Mouse (Mus musculus) midbrain, embryonic 12.5 days (tissue): Measurements from ENCODE around the gene C2cd4c. TPM values are rescaled to one million over a fixed set of nuclear protein-coding genes. Genes with fewer than 3 reads are reported as not detected.

Source experiments
- ATAC-seq: fragments of 200-750 bp; cut with Nextera tagmentation; 2 replicates; pipeline ENCODE4 v1.8.0; 2017; ENCODE audit warnings: low read depth, moderate TSS enrichment, moderate library complexity; ENCODE audit not compliant: low FRiP score
- H3K27ac ChIP-seq: fragments of 300-500 bp; sonication (generic); replicated peaks from 2 replicates; pipeline ENCODE4 v1.5.1; 2016; ENCODE audit warnings: mild to moderate bottlenecking
- H3K27me3 ChIP-seq: fragments of 300-500 bp; sonication (generic); 2 replicates; pipeline ENCODE4 v1.6.1; 2016; ENCODE audit warnings: mild to moderate bottlenecking
- H3K36me3 ChIP-seq: fragments of 300-500 bp; sonication (generic); 2 replicates; pipeline ENCODE4 v1.6.1; 2016
- H3K4me1 ChIP-seq: fragments of 300-500 bp; sonication (generic); 2 replicates; pipeline ENCODE4 v1.6.1; 2016
- H3K4me2 ChIP-seq: fragments of 300-500 bp; sonication (generic); replicated peaks from 2 replicates; pipeline ENCODE4 v1.6.1; 2016; ENCODE audit warnings: mild to moderate bottlenecking, moderate library complexity
- H3K4me3 ChIP-seq: fragments of 300-500 bp; sonication (generic); 2 replicates; pipeline ENCODE4 v1.5.1; 2016; ENCODE audit warnings: mild to moderate bottlenecking
- H3K9ac ChIP-seq: fragments of 300-500 bp; sonication (generic); replicated peaks from 2 replicates; pipeline ENCODE4 v1.6.1; 2016; ENCODE audit warnings: mild to moderate bottlenecking, moderate library complexity
- H3K9me3 ChIP-seq: fragments of 300-500 bp; sonication (generic); 2 replicates; pipeline ENCODE4 v1.6.1; 2016; ENCODE audit warnings: mild to moderate bottlenecking
- WGBS: fragments of 180-500 bp; shearing (Covaris S2); methylation state at CpG from one replicate; pipeline ENCODE4 v1.1.7; 2016; 5-methylcytosine and 5-hydroxymethylcytosine counted together
- polyA plus RNA-seq: library from polyadenylated mRNA; unstranded; fragments of >200 nt; fragmentation: Nextera tagmentation; extraction: Ambion mirVana; gene quantifications from 2 replicates; pipeline ENCODE4 v1.2.1, GENCODE M21; 2016

C2cd4c gene
- polyA plus RNA-seq, 1 experiment from 2014 or later: 0.04 TPM

DNA sequence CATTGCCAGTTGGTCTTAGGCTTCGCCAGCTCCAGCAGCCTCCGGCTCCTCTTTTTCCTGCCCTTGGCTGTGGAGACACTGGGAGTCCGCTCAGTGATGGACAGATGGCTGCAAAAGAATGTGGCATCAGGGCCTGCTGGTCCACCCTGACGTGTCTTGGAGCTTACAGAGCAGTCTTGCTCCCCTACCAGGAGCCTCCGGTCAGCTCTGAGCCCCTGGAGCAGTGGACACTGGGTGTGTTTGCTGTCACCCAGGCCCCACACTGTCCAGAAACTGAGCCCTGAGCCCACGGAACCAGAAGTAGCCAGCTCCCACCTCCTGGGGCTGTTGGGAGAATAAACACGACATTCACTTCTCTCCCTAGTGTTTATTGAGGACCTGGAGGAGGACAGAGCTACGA, 27.6 kb downstream of the C2cd4c start:
- ATAC-seq: no peak
- H3K9me3 ChIP-seq: no peaks in the 10 kb centered on the region
- no peaks in the 10 kb centered on the region for H3K36me3 ChIP-seq
- no peak overlapping the region for H3K4me2 ChIP-seq
- no peak overlapping the region for H3K4me3 ChIP-seq
- no peak overlapping the region for H3K27ac ChIP-seq
- H3K9ac ChIP-seq: no peak overlapping the region
- no peaks in the 10 kb centered on the region for H3K27me3 ChIP-seq
- 81% methylated on average over 8 of the region's 8 CpGs for WGBS
- H3K4me1 ChIP-seq: no peaks in the 10 kb centered on the region

DNA sequence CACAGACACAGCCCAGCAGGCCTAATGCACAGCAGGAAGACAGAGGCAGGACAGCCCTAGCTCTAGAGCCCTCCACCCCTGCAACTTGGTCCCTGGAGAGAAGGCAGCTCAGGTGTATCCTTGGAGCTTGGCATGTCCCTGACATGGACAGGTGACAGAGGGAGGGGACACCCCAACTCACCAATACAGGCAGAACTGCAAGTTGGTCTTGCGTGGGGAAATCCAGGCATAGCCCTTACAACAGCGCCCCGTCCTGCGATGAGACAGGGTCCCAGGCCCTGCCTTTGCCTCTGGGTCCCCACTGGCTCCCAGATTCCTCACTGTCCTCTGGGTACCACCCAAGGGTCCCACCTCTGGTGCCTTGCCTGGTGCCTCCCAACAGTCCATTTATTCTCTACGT, 28.1 kb downstream of the C2cd4c start:
- Histone ChIP-seq H3K36me3 (no peaks in the 10 kb centered on the region), H3K27ac (no peak overlapping the region), H3K9ac (no peak overlapping the region), H3K4me1 (no peaks in the 10 kb centered on the region), H3K4me2 (no peak overlapping the region), H3K27me3 (no peaks in the 10 kb centered on the region), H3K9me3 (no peaks in the 10 kb centered on the region), H3K4me3 (no peak overlapping the region)
- no peak for ATAC-seq
- 93% methylated on average over 5 of the region's 5 CpGs for WGBS

DNA sequence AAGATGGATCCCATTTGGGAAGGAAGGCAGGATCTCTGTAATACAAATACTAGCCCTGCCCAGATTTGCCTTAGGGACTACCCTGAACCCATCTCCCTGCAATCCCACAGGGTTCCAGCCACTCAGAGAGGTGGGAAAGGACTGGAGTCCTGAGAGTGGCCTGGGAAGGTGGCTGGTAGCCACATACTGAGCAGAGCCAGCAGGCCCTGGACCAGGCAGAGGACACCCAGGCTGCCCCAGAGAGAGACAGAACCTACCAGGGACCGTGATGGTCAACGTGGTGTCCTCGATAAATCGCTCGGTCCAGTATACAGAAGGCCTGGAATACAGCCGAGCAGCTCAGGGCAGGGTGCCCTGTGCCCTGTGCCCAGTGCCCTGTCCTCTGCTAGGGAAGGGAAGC, 28.7 kb downstream of the C2cd4c start:
- Histone ChIP-seq H3K4me1 (no peaks in the 10 kb centered on the region), H3K27ac (no peak overlapping the region), H3K4me2 (no peak overlapping the region), H3K27me3 (no peaks in the 10 kb centered on the region), H3K9me3 (no peaks in the 10 kb centered on the region), H3K9ac (no peak overlapping the region), H3K4me3 (no peak overlapping the region), H3K36me3 (no peaks in the 10 kb centered on the region)
- ATAC-seq: no peak
- WGBS: 90% methylated on average over 6 of the region's 6 CpGs

DNA sequence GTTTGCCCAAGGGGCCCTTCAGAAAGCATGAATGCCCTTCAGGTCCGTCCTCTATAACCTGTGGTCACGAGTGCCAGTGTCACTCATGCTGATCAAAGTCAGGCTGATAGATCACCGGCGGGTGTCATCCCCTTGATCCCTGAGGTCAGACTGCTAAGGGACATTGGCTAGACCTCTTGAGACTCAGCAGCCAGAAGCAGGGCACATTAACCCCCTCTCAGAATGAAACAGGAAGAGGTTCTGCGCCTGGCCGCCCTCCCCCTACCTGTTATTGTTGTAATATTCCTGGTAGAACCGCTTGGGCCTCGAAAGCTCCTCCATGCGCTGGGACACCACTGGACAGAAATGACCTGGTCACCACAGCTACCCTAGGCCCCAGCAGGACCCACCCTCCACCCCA, 29.4 kb downstream of the C2cd4c start:
- Histone ChIP-seq H3K4me3 (no peak overlapping the region), H3K4me2 (no peak overlapping the region), H3K9me3 (no peaks in the 10 kb centered on the region), H3K4me1 (no peaks in the 10 kb centered on the region), H3K27me3 (0 out of 2 replicates have a peak, but pooled peaks cover 6% of the 10 kb centered on the region), H3K36me3 (no peaks in the 10 kb centered on the region), H3K27ac (no peak overlapping the region), H3K9ac (no peak overlapping the region)
- 86% methylated on average over 9 of the region's 9 CpGs for WGBS
- ATAC-seq: no peak

DNA sequence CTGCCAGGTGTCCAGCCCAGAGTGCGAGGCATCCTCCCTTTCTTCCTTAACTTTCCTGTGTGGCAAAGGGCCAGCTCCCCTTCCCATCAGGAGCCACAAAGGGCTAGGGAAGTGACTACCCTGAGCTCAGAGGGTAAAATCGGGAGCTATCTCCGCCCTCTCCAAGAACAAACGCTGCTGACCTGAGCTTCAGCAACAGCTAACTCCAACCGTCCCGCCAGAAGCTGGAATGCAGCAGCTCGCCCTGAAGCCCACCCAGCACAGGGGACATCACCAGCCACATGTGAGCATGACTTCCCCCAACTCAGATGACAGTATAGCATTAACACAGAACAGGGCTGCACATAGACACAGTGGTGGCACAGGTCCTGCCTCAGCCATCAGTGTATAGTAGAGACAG, 29.8 kb downstream of the C2cd4c start:
- WGBS: 72% methylated on average over 7 of the region's 7 CpGs

DNA sequence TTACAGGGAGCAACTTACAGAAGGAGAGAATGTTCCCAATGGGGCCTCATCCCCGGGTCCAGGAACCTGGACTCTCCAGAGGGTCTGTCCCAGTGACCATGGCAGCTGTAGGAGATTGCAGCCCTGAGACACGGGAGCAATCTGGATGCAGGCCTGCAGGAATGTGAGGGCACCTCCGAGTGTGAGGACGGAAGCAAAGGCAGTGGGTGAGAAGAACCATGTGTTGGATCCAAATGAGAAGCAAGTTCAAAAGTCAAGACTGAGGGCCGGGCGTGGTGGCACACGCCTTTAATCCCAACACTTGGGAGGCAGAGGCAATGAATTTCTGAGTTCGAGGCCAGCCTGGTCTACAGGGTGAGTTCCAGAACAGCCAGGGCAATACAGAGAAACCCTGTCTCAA, 32.3 kb downstream of the C2cd4c start:
- Histone ChIP-seq H3K27ac (no peak overlapping the region), H3K4me3 (no peak overlapping the region), H3K4me2 (no peak overlapping the region), H3K4me1 (no peaks in the 10 kb centered on the region), H3K36me3 (no peaks in the 10 kb centered on the region), H3K9ac (no peak overlapping the region), H3K27me3 (peaks cover 14% of the 10 kb centered on the region; the same call in 1 of the 2 replicates), H3K9me3 (no peaks in the 10 kb centered on the region)
- ATAC-seq: no peak
- 84% methylated on average over 8 of the region's 8 CpGs for WGBS

More for the DNA sequence above, 29.8 kb downstream of the C2cd4c start:
- Histone ChIP-seq H3K27me3 (peaks cover 10% of the 10 kb centered on the region; the same call in 1 of the 2 replicates), H3K4me3 (no peak overlapping the region), H3K9ac (no peak overlapping the region), H3K4me1 (no peaks in the 10 kb centered on the region), H3K4me2 (no peak overlapping the region), H3K27ac (no peak overlapping the region), H3K36me3 (no peaks in the 10 kb centered on the region), H3K9me3 (no peaks in the 10 kb centered on the region)
- no peak for ATAC-seq

DNA sequence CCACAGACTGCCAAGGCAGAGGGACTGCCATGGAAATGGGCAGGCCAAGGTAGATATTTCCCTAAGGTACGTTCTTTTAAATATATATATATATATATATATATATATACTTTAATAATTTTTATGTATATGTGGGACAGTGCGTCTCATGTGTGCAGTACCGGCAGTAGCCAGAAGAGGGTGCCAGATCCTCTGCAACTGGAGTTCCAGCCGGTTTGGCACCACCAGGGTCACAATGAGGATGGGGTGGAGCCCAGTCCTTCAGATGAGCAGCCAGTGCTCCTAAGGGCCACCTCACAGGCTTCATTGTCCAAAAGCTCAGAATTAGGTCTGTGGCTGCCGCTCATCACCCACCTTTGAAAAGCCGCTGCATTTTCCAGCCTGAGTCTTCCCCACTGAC, 33.0 kb downstream of the C2cd4c start:
- H3K27ac ChIP-seq: no peak overlapping the region
- H3K9me3 ChIP-seq: no peaks in the 10 kb centered on the region
- no peak for ATAC-seq
- H3K36me3 ChIP-seq: no peaks in the 10 kb centered on the region
- no peaks in the 10 kb centered on the region for H3K4me1 ChIP-seq
- H3K9ac ChIP-seq: no peak overlapping the region
- H3K27me3 ChIP-seq: peaks cover 14% of the 10 kb centered on the region; the same call in 1 of the 2 replicates
- H3K4me2 ChIP-seq: no peak overlapping the region
- no peak overlapping the region for H3K4me3 ChIP-seq
- WGBS: 45% methylated on average over 6 of the region's 6 CpGs

DNA sequence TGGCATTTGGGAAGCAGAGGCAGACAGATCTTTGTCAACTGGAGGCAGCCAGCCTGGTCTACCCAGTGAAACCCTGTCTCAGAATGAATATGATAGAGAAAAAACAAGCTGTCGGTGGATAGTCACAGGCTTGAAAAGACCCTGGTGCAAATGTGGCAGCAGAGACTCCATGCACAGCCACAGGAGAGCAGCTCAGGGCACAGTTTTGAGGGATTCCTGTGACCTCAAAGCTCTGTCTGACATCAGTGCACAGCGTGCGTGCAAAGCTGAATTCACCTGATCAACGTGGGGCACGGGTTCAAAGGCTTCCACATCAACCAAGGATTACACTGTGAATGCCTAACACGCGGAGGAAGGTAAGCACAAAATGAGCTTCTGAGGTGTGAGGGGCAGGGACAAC, 33.5 kb downstream of the C2cd4c start:
- Histone ChIP-seq H3K9ac (no peak overlapping the region), H3K27ac (no peak overlapping the region), H3K4me1 (no peaks in the 10 kb centered on the region), H3K4me2 (no peak overlapping the region), H3K27me3 (peaks cover 14% of the 10 kb centered on the region; the same call in 1 of the 2 replicates), H3K4me3 (no peak overlapping the region), H3K9me3 (no peaks in the 10 kb centered on the region), H3K36me3 (no peaks in the 10 kb centered on the region)
- ATAC-seq: no peak
- 66% methylated on average over 7 of the region's 7 CpGs for WGBS

DNA sequence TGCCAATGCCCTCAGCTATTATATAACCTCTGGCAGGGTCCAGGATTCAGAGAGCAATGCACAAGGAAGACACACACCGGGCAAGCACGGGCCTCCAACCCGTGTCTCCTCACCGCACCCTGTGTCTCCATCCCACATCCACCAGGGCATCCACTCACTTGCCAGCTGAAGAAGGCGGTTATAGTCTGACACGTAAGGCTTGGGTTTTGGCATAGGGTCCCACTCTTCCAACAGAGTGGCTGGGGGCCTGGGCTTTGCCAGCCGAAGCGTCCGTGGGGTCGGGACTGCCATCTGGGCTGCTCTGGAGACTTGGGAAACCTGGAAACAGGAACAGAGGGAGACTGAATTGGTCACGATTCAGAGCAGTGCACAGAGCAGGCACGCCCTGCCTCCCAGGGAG, 34.0 kb downstream of the C2cd4c start:
- no peak overlapping the region for H3K9ac ChIP-seq
- no peak overlapping the region for H3K4me2 ChIP-seq
- H3K27me3 ChIP-seq: peaks cover 14% of the 10 kb centered on the region; the same call in 1 of the 2 replicates
- no peak overlapping the region for H3K27ac ChIP-seq
- no peaks in the 10 kb centered on the region for H3K9me3 ChIP-seq
- H3K4me1 ChIP-seq: no peaks in the 10 kb centered on the region
- 79% methylated on average over 12 of the region's 12 CpGs for WGBS
- no peaks in the 10 kb centered on the region for H3K36me3 ChIP-seq
- H3K4me3 ChIP-seq: no peak overlapping the region
- ATAC-seq: no peak

DNA sequence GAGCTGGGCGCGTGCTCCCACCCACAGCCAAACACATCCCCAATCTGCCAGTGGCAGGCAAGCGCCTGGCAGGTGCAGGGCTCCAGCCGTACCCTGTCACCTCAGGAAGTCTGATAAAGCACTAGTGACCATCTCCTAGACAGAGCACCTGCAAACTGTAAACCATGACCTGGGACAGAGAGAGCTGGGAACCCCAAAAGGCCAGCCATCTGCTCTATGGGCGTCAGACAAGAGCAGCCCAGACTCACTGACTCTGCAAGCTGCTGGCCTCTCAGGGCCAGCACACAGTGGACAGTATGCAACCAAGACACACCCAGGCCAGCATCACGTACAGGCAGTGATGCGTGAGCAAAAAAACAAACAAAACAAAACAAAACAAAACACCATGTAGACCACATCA, 34.9 kb downstream of the C2cd4c start:
- WGBS: 84% methylated on average over 7 of the region's 7 CpGs
- H3K36me3 ChIP-seq: no peaks in the 10 kb centered on the region
- H3K27me3 ChIP-seq: peaks cover 14% of the 10 kb centered on the region; the same call in 1 of the 2 replicates
- no peak for ATAC-seq
- no peaks in the 10 kb centered on the region for H3K4me1 ChIP-seq
- no peak overlapping the region for H3K4me3 ChIP-seq
- no peak overlapping the region for H3K4me2 ChIP-seq
- no peak overlapping the region for H3K9ac ChIP-seq
- no peak overlapping the region for H3K27ac ChIP-seq
- H3K9me3 ChIP-seq: no peaks in the 10 kb centered on the region

DNA sequence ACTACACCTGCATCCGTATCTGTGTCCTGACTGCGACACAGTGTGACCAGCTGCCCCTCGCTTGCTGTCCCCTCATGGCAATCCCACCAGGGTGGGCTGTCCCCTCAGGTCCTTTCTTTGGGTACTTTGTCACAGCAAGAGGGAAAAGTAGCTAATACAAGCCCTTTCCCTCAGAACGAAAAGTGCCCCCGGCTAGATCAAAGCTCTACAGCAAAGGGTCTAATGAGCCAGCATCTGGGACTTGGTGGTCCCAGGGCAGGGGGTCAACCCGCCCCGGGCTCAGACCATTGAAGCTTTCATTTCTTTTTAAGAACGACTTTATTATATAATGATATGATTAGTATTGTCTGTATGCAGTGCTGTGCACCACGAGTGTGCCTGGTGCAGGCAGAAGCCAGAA, 35.5 kb downstream of the C2cd4c start:
- no peak overlapping the region for H3K4me2 ChIP-seq
- H3K4me1 ChIP-seq: no peaks in the 10 kb centered on the region
- H3K9ac ChIP-seq: no peak overlapping the region
- peaks cover 14% of the 10 kb centered on the region; the same call in 1 of the 2 replicates for H3K27me3 ChIP-seq
- no peaks in the 10 kb centered on the region for H3K36me3 ChIP-seq
- H3K9me3 ChIP-seq: no peaks in the 10 kb centered on the region
- WGBS: 52% methylated on average over 9 of the region's 9 CpGs
- H3K4me3 ChIP-seq: no peak overlapping the region
- no peak for ATAC-seq
- no peak overlapping the region for H3K27ac ChIP-seq

DNA sequence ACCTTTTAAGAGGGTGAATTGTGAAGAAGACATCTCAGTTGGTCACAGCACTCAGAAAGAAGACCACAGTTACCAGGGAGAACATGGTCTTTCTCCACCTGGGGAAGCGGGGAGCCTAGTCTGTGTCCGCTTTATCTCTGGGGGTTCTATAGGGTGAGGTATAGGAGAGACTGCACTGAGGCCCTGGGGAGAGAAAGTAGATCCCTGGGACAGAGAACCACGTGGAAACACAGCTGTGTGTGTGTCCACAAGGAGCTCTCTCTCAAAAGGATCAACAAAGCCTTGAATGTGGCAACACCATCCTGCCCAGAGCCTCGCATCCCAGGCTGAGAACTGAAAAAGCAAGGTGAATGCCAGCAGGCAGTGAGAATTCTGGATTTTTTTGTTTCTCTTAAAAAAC, 36.4 kb downstream of the C2cd4c start:
- Histone ChIP-seq H3K27ac (no peak overlapping the region), H3K4me2 (no peak overlapping the region), H3K4me1 (no peaks in the 10 kb centered on the region), H3K36me3 (no peaks in the 10 kb centered on the region), H3K27me3 (peaks cover 14% of the 10 kb centered on the region; the same call in 1 of the 2 replicates), H3K9me3 (no peaks in the 10 kb centered on the region), H3K9ac (no peak overlapping the region), H3K4me3 (no peak overlapping the region)
- ATAC-seq: no peak
- WGBS: 76% methylated on average over 4 of the region's 4 CpGs

DNA sequence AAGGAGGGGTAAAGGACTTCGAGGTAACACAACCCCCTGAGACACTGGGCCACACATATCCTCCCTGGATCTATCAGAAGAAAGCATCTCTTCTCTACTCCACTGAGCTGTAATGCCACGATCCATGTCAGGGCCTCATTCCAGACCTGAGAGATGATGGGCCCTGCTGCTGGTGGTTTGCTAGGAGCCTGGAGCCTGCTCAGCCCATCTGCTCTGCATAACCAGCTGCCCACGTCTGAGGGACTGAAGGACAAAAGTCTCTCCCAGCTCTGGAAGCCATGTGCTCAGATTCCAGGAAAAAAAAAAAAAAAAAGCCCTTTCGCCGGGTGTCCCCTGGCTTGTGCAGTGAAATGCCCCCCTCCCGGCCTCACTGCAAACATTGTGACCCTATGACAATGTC, 38.1 kb downstream of the C2cd4c start:
- no peak overlapping the region for H3K9ac ChIP-seq
- peaks cover 14% of the 10 kb centered on the region; the same call in 1 of the 2 replicates for H3K27me3 ChIP-seq
- H3K4me1 ChIP-seq: no peaks in the 10 kb centered on the region
- ATAC-seq: no peak
- H3K9me3 ChIP-seq: no peaks in the 10 kb centered on the region
- H3K27ac ChIP-seq: no peak overlapping the region
- H3K4me3 ChIP-seq: no peak overlapping the region
- no peaks in the 10 kb centered on the region for H3K36me3 ChIP-seq
- WGBS: 82% methylated on average over 6 of the region's 6 CpGs
- no peak overlapping the region for H3K4me2 ChIP-seq
